Mouse (Mus musculus) hindbrain, embryonic 13.5 days (tissue): ENCODE data around the gene Tomm7. TPM values are rescaled to one million over a fixed set of nuclear protein-coding genes. Genes with fewer than 3 reads are reported as not detected.
"Not testable (repeated sequence)": the region's sequence is repeated elsewhere in the genome, so short reads cannot be mapped to it uniquely, and the experiment has no call there.

Experiments
- ATAC-seq: fragments of 200-750 bp; cut with Nextera tagmentation; 2 replicates; pipeline ENCODE4 v1.8.0; 2017; ENCODE audit warnings: moderate TSS enrichment; ENCODE audit not compliant: low FRiP score
- H3K27ac ChIP-seq: fragments of 300-500 bp; sonication (generic); 2 replicates; pipeline ENCODE4 v1.5.1; 2015; ENCODE audit warnings: inconsistent platforms, mild to moderate bottlenecking, moderate library complexity
- H3K27me3 ChIP-seq: fragments of 300-500 bp; sonication (generic); 2 replicates; pipeline ENCODE4 v1.6.1; 2015; ENCODE audit warnings: mild to moderate bottlenecking, inconsistent platforms
- H3K36me3 ChIP-seq: fragments of 300-500 bp; sonication (generic); 2 replicates; pipeline ENCODE4 v1.6.1; 2015; ENCODE audit warnings: mild to moderate bottlenecking, inconsistent platforms
- H3K4me1 ChIP-seq: fragments of 300-500 bp; sonication (generic); replicated peaks from 2 replicates; pipeline ENCODE4 v1.6.1; 2015; ENCODE audit warnings: inconsistent platforms
- H3K4me2 ChIP-seq: fragments of 300-500 bp; sonication (generic); 2 replicates; pipeline ENCODE4 v1.6.1; 2015; ENCODE audit warnings: inconsistent platforms, mild to moderate bottlenecking, moderate library complexity
- H3K4me3 ChIP-seq: fragments of 300-500 bp; sonication (generic); 2 replicates; pipeline ENCODE4 v1.5.1; 2015; ENCODE audit warnings: mild to moderate bottlenecking, inconsistent platforms
- H3K9ac ChIP-seq: fragments of 300-500 bp; sonication (generic); 2 replicates; pipeline ENCODE4 v1.6.1; 2015; ENCODE audit warnings: mild to moderate bottlenecking, inconsistent platforms
- H3K9me3 ChIP-seq: fragments of 300-500 bp; sonication (generic); 2 replicates; pipeline ENCODE4 v1.6.1; 2016; ENCODE audit warnings: inconsistent platforms
- WGBS: fragments of 180-500 bp; shearing (Covaris S2); methylation state at CpG from one replicate; pipeline ENCODE4 v1.1.7; 2015; 5-methylcytosine and 5-hydroxymethylcytosine counted together
- polyA plus RNA-seq: library from polyadenylated mRNA; unstranded; fragments of >200 nt; fragmentation: Nextera tagmentation; extraction: Ambion mirVana; gene quantifications from 2 replicates; pipeline ENCODE4 v1.2.1, GENCODE M21; 2015

The Tomm7 gene
- polyA plus RNA-seq = 98.1 and 110 TPM in 2 replicates

DNA sequence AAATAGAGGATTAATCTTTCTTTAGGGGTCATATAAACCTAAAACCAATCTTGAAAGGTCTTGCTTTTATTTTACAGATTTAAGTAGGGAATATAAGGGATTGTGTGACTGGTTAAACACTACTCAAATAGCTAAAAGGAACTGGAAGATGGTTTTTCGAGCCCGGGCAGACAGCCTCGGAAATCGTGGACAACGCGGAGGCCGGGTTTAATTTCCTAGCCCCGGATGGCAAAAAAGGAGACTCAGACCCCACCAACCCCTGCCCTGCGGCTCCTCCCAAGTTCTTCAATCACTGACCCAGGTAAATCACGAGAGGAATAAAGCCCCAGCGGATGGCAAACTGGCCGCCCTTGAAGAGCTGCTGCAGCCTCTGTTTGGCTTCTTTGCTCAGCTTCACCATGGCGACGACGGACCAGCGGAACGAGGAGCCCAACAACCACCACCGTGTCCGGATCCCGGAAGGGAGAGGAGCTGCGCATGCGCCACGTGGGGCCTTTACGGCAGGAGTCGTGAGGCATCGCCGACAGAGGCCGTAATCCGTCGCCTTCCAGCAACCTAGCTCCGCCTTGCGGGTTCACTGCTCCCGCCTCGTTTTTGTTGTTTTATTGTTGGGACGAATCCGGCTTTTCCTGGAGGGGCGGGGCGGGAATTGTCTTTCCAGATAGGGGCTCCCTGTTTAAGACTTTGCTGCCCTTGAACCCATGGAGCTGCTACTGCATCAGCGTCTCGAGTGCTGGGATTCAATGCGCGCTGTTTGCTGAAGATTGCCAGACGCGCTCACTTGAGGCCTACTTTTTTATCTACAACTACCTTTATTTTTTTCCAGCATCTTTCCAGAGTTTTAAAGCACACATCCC lies at the start of gene Tomm7:
Gene Tomm7 (minus strand): TSS at position 488 of the 857 bp plus-strand sequence.
- Histone ChIP-seq H3K9me3 (no peaks in the 10 kb centered on the region), H3K27ac (peak within 1 kb of the TSS; percentile 89), H3K27me3 (no peaks in the 10 kb centered on the region), H3K4me3 (peak within 1 kb of the TSS; percentile 73), H3K9ac (peak within 1 kb of the TSS; percentile 86), H3K36me3 (peaks cover 10% of the 10 kb centered on the region), H3K4me1 (peaks cover 26% of the 10 kb centered on the region), H3K4me2 (peak within 1 kb of the TSS; percentile 68)
- WGBS = under 1% methylated on average over 44 of the region's 44 CpGs
- peak; percentile 93 for ATAC-seq

DNA sequence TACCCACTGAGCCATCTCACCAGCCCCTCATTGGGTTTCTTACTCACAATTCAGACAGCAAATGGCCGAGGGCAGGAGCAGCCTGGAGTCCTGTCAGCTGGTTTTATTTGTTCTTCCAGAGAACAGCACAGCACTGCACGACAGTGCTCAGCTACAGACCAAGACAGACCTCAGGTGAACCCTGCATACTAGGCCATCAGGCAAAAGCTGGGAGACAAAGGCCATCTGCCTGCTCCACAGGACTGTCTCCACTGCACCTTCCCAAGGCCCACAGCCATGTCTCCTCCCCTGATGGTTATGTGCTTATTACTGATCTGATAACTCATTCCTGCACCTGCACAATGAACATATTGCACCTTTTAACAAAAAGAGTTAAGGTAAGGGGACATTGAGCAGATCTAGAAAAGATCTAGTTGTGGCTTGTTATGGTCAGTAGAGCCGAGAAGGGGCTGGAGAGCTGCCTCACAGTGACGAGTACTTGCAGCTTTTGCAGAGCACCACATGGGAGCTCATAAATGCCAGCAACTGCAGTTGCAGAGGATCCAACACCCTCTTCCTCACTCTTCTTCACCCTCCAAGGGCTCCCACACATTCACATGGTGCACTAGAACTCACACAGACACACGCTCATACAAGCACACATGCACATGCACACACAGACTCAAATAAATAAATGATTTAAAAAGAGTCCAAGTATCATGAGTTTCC lies 49.3 kb upstream of the Tomm7 start:
- Histone ChIP-seq H3K9ac (no peak overlapping the region), H3K4me2 (no peak overlapping the region), H3K4me1 (no peaks in the 10 kb centered on the region), H3K36me3 (no peaks in the 10 kb centered on the region), H3K27ac (no peak overlapping the region), H3K4me3 (no peak overlapping the region), H3K9me3 (no peaks in the 10 kb centered on the region), H3K27me3 (no peaks in the 10 kb centered on the region)
- ATAC-seq = no peak
- WGBS = 76% methylated on average over 5 of the region's 5 CpGs

DNA sequence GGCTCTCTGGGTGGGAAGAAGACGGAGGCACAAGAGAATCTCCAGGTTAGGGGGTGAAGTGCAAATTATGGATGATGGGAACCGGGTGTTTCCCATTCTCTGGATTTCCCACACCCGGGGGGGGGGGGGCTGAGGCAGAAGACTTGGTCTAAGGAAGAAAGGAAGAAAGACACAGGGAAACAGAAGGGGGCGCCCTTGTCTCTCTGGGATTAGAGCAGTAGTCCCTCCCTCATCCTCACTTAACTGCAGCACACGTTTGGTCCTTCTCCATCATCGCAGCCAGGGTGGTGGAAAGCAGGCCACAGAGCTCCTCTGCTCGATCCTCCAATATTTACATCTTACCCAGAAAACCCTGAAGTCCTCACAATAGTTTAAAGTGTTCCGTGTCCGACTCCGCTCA lies 46.8 kb upstream of the Tomm7 start:
- no peak overlapping the region for H3K27ac ChIP-seq
- 47% methylated on average over 10 of the region's 10 CpGs for WGBS
- no peak overlapping the region for H3K4me2 ChIP-seq

DNA sequence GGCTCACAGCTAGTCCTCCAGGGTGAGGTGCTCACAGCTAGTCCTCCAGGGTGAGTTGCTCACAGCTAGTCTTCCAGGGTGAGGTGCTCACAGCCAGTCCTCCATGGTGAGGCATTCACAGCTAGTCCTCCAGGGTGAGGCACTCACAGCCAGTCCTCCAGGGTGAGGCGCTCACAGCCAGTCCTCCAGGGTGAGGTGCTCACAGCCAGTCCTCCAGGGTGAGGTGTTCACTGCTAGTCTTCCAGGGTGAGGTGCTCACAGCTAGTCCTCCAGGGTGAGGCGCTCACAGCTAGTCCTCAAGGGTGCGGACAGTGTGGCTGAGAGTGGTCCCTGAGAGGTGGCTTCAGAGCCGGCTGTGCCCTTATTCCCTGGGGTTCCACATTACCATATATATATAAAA lies 45.5 kb upstream of the Tomm7 start:
- no peak for ATAC-seq
- H3K36me3 ChIP-seq = no peaks in the 10 kb centered on the region
- no peak overlapping the region for H3K9ac ChIP-seq

More for the DNA sequence above, 46.8 kb upstream of the Tomm7 start:
- Histone ChIP-seq H3K9ac (no peak overlapping the region), H3K36me3 (no peaks in the 10 kb centered on the region), H3K27me3 (no peaks in the 10 kb centered on the region), H3K4me3 (no peak overlapping the region), H3K4me1 (no peaks in the 10 kb centered on the region), H3K9me3 (no peaks in the 10 kb centered on the region)
- no peak for ATAC-seq

DNA sequence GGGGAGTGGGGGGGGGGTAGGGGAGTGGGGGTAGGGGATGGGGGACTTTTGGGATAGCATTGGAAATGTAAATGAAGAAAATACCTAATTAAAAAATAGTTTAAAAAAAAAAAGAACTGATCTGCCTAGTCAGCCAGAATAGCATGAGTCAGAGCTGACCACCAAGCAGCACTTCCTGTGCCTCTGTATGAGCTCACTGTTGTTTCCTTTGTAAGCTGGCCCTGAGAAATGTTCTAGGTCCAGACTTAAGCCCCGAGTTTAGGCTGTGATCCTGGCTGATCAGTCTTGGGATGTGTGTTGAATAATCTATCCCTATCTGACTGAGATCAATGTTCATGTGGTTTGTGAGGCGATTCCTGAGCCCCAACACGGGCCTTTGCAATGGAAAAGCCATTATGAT lies 43.1 kb upstream of the Tomm7 start:
- no peak overlapping the region for H3K4me2 ChIP-seq
- 76% methylated on average over 3 of the region's 3 CpGs for WGBS
- ATAC-seq = no peak
- no peaks in the 10 kb centered on the region for H3K36me3 ChIP-seq
- no peak overlapping the region for H3K27ac ChIP-seq
- no peak overlapping the region for H3K4me3 ChIP-seq
- H3K9me3 ChIP-seq = no peaks in the 10 kb centered on the region
- H3K27me3 ChIP-seq = no peaks in the 10 kb centered on the region
- no peaks in the 10 kb centered on the region for H3K4me1 ChIP-seq
- no peak overlapping the region for H3K9ac ChIP-seq

More for the DNA sequence above, 45.5 kb upstream of the Tomm7 start:
- 72% methylated on average over 4 of the region's 4 CpGs for WGBS
- Histone ChIP-seq H3K27ac (no peak overlapping the region), H3K4me1 (no peaks in the 10 kb centered on the region), H3K9me3 (no peaks in the 10 kb centered on the region), H3K4me2 (no peak overlapping the region), H3K27me3 (no peaks in the 10 kb centered on the region), H3K4me3 (no peak overlapping the region)

DNA sequence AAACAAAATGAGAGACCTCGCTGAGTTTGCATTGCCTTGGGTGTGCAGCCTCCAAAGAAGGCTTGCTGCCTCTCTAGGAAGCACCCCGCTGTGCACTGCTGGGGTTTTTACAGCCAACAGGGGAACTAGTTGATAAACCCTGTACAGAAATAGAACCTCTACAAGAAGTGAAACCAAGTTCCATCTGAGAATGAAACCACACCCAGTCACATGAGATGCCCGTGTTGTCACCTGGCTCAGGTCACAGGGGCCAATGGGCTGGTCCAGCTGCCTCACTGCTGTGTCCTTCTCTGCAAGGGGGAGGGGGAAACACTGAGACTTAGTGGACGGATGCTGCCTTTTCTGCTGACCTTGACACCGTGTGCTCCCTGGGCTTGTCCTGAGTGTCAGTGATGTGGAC lies 30.5 kb upstream of the Tomm7 start:
- ATAC-seq = no peak
- Histone ChIP-seq H3K4me1 (no peaks in the 10 kb centered on the region), H3K4me3 (no peak overlapping the region), H3K36me3 (no peaks in the 10 kb centered on the region), H3K27me3 (peaks cover 3% of the 10 kb centered on the region; the same call in 1 of the 2 replicates), H3K27ac (no peak overlapping the region), H3K4me2 (no peak overlapping the region), H3K9me3 (no peaks in the 10 kb centered on the region), H3K9ac (no peak overlapping the region)
- WGBS = 70% methylated on average over 5 of the region's 5 CpGs

DNA sequence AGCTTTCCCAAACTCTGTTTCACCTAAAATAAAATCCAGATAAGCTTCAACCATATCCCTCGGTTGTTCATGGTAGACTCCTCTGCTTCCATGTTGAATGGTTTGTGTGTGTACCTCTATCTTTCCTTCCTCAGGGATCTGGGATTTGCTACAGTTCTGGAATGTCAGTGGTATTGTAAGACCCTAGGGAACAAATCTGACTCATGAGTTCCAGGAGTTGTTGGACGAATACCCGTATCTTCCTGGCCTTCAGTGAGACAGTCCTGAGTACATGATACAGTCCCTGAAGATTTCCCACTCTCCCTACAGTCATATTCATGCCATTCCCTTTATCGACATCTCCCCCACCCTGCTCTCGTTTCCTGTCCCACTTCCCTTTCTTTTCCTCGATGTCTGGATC lies 28.6 kb upstream of the Tomm7 start:
- Histone ChIP-seq H3K4me2 (no peak overlapping the region), H3K27me3 (peaks cover 3% of the 10 kb centered on the region; the same call in 1 of the 2 replicates), H3K36me3 (no peaks in the 10 kb centered on the region), H3K4me3 (no peak overlapping the region), H3K9me3 (no peaks in the 10 kb centered on the region), H3K4me1 (no peaks in the 10 kb centered on the region), H3K9ac (no peak overlapping the region), H3K27ac (no peak overlapping the region)
- no peak for ATAC-seq
- WGBS = 89% methylated on average over 6 of the region's 6 CpGs

DNA sequence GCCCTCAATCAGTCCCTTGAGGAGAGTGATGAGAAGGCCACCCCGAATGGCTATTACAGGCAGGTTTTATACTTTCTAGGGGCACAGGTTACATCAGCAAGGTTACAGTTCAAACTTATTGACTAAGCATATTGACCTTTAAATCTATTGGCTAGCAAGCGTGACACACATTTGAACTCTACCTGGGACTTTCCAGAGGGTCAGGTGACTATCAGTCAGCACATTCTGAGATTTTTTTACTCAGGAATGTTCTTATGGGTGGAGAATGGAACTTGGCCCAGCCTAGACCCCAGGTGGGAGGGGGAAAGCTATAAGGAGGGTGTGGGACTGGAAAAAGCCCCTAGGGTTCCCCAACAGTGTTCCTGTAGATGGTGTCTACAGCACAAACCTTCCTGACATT lies 27.4 kb upstream of the Tomm7 start:
- ATAC-seq, H3K4me3 ChIP-seq, H3K36me3 ChIP-seq, H3K9ac ChIP-seq, H3K9me3 ChIP-seq, H3K4me2 ChIP-seq, H3K4me1 ChIP-seq, H3K27ac ChIP-seq, H3K27me3 ChIP-seq: not testable (repeated sequence)
- WGBS = 88% methylated on average over 2 of the region's 2 CpGs

DNA sequence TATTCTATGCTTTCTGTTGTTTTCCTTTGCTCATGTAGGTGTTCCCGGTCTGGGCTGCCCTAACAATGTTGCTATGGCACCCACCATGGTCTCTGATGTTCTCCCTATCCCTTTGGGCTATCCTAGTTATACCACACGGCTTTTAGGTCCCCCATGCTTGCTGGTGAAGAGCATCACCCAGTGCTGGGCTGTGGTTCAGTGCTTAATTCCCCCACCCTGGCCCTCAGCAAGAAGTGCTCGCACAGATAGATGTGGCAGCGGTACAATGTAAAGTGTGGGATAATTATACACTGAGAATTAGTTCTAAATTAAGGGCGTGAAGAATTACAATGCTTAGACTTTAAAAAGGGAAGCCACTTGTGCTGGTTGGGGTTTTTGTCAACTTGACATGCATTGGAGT lies 22.0 kb upstream of the Tomm7 start:
- Histone ChIP-seq H3K36me3 (no peaks in the 10 kb centered on the region), H3K27ac (no peak overlapping the region), H3K9me3 (no peaks in the 10 kb centered on the region), H3K9ac (no peak overlapping the region), H3K4me2 (no peak overlapping the region), H3K4me1 (no peaks in the 10 kb centered on the region), H3K4me3 (no peak overlapping the region), H3K27me3 (no peaks in the 10 kb centered on the region)
- WGBS = 77% methylated on average over 5 of the region's 5 CpGs
- ATAC-seq = no peak

DNA sequence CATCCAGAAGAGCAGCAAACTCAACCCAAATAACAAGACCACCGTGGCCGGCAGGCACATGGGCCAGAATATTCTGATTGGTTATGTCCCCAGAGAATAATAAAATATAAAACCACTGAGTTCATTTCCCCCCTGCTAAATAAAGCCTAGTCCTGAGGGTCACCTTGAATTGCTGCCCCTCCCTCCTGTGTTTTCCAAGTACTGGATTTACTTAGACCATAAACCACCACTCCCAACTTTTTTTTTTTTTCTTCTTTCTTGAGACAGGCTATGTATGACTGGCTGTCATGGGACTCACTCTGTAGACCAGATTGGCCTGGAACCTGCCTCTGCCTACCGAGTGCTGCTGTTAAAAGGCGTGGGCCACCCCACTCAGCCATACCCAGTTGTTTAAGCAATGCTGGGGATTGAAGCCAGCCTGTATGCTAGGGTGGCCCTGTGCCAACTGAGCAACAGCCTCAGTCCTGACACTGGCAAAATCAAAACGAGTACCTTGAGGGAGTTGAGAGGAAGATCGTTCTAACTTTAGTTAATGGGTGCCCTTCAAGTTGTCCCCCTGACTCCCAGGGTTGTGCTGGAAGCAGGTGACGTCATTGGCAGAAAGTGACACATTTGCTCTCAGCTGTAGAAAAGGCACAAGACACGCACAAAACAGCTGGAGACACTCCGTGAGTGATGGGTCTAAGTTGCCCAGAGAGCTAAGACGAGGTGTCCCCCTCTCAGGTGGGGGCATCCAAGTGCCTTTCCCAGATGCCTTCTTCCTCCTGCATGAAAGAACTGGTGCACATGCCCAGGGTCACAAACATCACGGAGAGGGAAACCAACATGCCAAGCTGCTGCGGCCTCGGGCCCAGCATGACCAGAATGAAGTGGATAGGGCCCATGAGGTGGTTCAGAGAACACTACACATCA lies 20.3 kb upstream of the Tomm7 start:
- no peak overlapping the region for H3K9ac ChIP-seq
- no peaks in the 10 kb centered on the region for H3K27me3 ChIP-seq
- no peak overlapping the region for H3K27ac ChIP-seq
- WGBS = 90% methylated on average over 13 of the region's 13 CpGs
- H3K9me3 ChIP-seq = no peaks in the 10 kb centered on the region
- no peak overlapping the region for H3K4me3 ChIP-seq
- H3K4me2 ChIP-seq = no peak overlapping the region
- peaks cover 14% of the 10 kb centered on the region for H3K36me3 ChIP-seq
- no peaks in the 10 kb centered on the region for H3K4me1 ChIP-seq
- ATAC-seq = no peak

DNA sequence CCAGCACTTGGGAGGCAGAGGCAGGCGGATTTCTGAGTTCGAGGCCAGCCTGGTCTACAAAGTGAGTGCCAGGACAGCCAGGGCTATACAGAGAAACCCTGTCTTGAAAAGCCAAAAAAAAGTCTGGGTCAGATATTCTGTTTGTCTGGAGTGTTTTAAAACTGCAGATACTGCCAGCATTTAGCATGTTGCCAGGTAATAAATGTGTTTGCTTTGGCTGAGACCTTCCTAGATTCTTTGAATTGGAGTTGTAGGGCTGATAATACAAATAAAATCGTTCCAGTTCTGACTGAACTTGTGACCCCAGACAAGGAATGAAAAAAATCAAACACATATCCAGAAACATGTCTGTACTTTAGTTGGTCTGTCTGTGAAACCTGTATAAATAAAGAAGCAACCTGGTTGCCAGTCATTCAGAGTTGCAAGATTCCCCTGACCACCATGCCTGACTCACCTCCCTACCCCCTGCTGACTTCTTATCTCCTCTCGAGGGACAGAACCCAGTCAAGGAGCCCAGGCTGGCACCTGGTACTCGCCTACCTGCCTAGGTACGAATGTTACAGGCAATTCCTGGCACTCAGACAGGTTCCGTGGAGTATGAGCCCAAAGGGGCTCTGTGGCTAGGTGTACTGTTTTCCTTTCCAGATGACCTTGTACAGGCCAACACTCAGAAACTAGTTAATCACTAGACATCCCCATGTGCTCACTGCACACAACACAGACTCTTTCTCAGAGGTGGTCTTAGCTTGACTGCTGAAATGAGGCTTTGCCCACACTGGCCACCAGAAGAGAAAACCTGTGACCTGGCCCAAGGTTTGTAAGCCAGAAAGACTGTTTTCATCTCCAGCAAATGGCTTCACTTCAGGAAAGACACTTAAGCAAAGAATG lies 19.4 kb upstream of the Tomm7 start:
- 91% methylated on average over 7 of the region's 7 CpGs for WGBS
- H3K9me3 ChIP-seq = no peaks in the 10 kb centered on the region
- H3K27ac ChIP-seq = no peak overlapping the region
- H3K4me3 ChIP-seq = no peak overlapping the region
- no peaks in the 10 kb centered on the region for H3K27me3 ChIP-seq
- no peak overlapping the region for H3K4me2 ChIP-seq
- H3K4me1 ChIP-seq = no peaks in the 10 kb centered on the region
- no peak overlapping the region for H3K9ac ChIP-seq
- peaks cover 17% of the 10 kb centered on the region for H3K36me3 ChIP-seq
- ATAC-seq = no peak
